Mouse (Mus musculus): Measurements from ENCODE around the gene Col12a1.

The Col12a1 gene

GRCm38 (mm10) chr9:79718481-79719370 lies at the start of gene Col12a1:
TSS of gene Col12a1 (minus strand) at chr9:79718831.
- DNase-seq (ENCODE audit: low spot score in 2 of 2), result peak; percentile 31 to 37

- DNase-seq (ENCODE audit: low spot score in 2 of 2), result no peak
These were observed 48.4 kb upstream of the Col12a1 start for GRCm38 (mm10) chr9:79766991-79767545.

DNA sequence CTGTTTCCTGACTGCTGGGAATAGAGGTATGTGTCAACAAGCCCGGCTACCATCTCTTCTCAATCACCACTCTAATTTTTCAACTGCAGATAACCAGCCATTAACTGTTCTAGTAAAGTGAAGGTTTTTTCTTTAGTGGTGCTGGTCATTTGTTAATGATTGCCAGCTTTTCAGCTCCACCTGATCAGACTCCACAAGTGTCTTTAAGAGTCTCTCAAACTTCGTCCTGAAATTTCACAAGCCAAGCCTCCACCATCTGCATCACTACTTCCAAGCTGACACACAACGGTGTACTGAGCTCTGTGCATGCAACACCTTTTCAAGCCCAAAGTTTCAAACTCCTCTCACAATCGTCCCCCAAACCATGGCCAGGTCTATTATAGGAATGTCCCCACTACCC lies 46.7 kb upstream of the Col12a1 start:
- no peak for DNase-seq (ENCODE audit: low spot score in 2 of 2)

DNA sequence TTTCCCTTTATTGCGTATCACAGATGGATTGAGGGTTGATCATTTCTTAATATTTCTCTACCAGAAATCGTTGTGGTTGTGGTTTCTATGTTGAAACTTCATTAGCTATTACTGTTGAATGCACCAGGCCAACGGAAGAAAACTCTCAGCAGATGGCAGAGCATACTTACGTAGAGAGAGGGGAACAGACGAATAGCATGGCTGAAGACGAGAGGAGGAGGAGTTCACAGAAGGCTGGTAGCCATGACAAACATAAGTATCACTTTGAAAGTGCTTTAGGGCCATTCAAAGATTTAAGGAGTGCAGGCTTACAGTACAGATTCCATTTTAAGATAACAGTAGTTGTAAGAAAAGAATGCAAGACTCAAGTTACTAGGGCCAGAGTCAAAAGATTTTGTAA lies 43.9 kb upstream of the Col12a1 start:
- no peak for DNase-seq (ENCODE audit: low spot score in 2 of 2)

- no peak for DNase-seq (ENCODE audit: low spot score in 2 of 2)
These were observed 41.4 kb upstream of the Col12a1 start for GRCm38 (mm10) chr9:79760076-79760475.

GRCm38 (mm10) chr9:79759385-79760005 lies 40.9 kb upstream of the Col12a1 start, which contains the start of gene Cox7a2:
TSS of gene Cox7a2 (minus strand) at chr9:79759878.
- DNase-seq (ENCODE audit: low spot score in 2 of 2), result peak; percentile 93 to 95

DNA sequence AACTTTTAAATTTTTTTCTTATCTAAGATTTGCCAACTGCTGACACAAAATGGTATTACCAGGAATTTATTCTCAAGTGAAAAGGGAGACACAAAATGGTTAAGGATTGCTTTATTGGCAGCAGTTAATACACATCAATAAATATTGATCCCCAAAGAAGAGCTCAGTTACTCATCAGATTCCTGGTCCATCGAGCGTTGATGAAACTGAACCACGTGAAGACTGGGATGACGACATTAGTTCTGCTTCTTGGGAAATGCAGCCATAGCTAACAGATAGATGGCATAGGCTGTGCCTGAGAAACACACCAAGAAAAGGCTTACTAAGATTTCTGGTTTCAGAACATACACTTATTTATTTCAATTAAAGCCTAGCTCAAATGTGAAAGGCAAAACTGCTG lies 36.7 kb upstream of the Col12a1 start:
- no peak for DNase-seq (ENCODE audit: low spot score in 2 of 2)

- no peak for DNase-seq (ENCODE audit: low spot score in 2 of 2)
These were observed 33.2 kb upstream of the Col12a1 start for GRCm38 (mm10) chr9:79751846-79752245.

- DNase-seq (ENCODE audit: low spot score in 2 of 2), result no peak
These were observed 32.1 kb upstream of the Col12a1 start for GRCm38 (mm10) chr9:79750709-79751108.

GRCm38 (mm10) chr9:79745036-79745435 lies 26.4 kb upstream of the Col12a1 start:
- no peak for DNase-seq (ENCODE audit: low spot score in 2 of 2)

DNA sequence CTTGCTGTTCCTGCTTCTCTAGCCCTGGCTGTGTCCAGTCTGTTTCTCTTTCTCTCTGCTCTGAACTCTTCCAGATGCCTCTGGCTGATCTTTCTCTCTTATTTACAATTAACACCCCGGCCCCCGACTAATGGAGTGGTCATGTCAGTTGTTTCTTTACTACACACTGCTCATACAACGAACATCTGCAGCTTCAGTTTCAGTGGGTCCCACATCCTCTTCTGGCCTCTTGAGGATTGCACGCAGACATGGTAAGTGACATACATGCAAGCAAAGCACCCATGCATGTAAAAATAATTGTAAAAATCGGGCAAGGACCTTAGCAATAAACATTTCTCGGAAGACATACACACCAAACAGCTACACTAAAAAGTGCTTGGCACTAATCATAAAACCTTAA lies 17.0 kb upstream of the Col12a1 start:
- DNase-seq (ENCODE audit: low spot score in 2 of 2), result no peak

- no peak for DNase-seq (ENCODE audit: low spot score in 2 of 2)
These were observed 11.7 kb upstream of the Col12a1 start for GRCm38 (mm10) chr9:79730301-79730700.

- peak in 1 of 2 experiments; percentile 62 for DNase-seq (ENCODE audit: low spot score in 2 of 2)
These were observed 4.5 kb upstream of the Col12a1 start for GRCm38 (mm10) chr9:79723090-79723489.

DNA sequence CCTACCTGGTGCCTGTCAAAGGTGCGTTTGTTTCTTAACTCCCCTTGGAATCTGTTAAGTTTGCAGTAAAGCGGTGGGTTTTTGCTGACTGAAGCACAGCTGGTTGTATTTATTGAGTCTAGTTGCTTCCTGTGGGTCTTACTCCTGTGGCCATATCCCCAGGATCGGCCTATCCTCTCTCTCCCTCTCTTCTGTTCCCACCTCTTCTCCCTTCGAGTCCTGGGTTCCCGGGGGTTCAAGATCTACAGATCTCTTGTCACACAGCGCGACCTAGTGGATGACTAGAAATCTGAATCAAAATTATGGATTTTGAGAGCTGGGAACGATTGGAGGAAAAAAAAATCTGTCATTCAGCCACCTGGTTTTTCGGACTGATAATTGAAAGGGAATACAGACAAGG lies 2.4 kb upstream of the Col12a1 start:
- DNase-seq (ENCODE audit: low spot score in 2 of 2), result peak; percentile 53 to 64

- peak in 1 of 2 experiments; percentile 10 for DNase-seq (ENCODE audit: low spot score in 2 of 2)
These were observed 1.5 kb upstream of the Col12a1 start for GRCm38 (mm10) chr9:79720143-79720542.

DNA sequence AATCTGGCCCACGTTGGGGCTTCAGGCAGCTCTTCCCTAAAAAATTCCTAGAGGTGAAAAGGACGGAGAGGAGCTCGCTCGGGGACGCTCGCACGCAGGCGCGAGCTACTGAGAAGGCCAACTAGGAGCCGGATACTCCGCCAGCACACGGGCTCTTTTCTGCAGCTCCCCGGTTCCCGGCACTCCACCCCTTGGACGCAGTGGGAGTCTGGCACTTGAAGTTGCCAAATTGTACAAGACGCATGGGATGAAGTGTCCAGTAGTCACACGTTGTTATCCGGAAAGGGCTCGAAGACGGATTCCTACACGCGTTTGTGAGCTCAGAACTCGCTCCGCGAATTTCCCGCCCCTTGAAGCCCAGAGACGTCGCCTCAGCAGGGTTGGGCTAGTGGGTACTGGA lies 820 bp upstream of the Col12a1 start:
- no peak for DNase-seq (ENCODE audit: low spot score in 2 of 2)

GRCm38 (mm10) chr9:79717836-79718475 lies 675 bp downstream of the Col12a1 start:
- DNase-seq (ENCODE audit: low spot score in 2 of 2), result peak in 1 of 2 experiments; percentile 22

GRCm38 (mm10) chr9:79716909-79717835 lies 1.5 kb downstream of the Col12a1 start:
- DNase-seq (ENCODE audit: low spot score in 2 of 2), result peak; percentile 57 to 82

- no peak for DNase-seq (ENCODE audit: low spot score in 2 of 2)
These were observed 2.1 kb downstream of the Col12a1 start for GRCm38 (mm10) chr9:79716496-79716895.

DNA sequence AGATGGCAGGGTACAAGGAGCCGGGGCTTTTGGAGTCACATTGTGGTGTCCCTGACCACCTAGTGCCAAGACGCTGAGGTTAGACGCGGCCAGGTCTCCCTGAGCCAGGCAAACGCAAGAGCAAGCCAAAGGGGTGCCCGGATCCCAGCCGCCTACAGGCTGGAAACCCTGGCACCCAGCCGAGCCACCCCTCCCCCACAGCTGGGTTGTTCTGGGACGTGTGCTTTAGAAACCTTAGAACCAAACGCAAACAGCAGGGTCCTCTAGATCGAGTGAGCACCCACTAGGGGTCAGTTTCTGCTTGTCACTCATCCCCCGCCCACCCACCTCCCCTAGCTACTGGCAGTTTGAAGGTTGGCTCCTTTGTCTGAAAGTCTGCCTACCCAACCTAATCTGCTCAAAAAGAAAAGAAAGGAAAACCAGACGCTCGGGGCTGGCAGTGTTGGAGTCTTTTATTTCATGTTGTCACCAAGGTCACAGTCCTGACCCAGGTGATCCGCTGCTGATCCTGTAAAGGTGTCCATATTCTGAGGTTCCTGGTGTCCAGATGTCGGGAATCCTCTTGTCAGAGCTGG lies 4.1 kb downstream of the Col12a1 start:
- DNase-seq (ENCODE audit: low spot score in 2 of 2), result no peak
